Mouse (Mus musculus): Measurements from ENCODE around the gene Mcur1.
A peak's percentile ranks its signal among the peaks of the same experiment; 100 is the strongest.

Mcur1 gene

DNA sequence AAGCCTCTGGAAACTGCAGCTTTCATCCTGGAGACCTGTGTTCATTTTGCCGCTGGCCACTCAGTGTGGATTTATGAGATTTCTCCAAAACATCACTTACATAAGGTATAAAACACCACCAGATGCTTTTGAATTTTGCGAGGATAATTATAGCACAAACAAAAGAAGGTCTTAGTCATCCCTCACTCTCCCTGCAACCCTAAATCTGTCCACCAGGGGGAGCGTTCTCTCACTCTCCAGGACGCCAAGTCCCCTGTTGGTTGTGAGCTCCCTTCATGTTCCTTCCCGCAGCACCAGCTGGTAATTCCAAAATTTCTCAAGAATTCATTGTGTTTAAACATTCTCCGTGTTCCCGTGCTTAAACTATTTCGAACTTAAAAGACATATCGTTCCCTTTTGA is 5.4 kb upstream of the Mcur1 start:
- DNase-seq (ENCODE audit: low spot score in 2 of 2): peak; percentile 62 to 88

DNA sequence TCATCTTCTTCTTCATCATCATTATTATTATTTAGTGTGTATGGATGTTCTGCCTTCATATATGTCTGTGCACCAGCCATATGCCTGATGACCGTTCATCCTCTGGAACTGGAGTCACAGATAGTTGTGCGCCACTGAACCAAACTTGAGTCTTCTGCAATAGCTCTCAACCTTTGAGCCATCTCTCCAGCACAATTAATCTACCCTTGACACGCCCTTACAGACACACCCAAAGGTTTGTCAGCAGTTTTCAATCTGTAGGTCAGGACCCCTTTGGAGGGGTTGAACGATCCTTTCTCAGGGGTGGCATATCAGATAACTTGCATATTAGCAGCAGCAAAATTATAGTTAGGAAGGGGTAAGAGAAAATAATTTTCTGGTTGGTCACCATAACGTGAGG is 4.7 kb upstream of the Mcur1 start:
- DNase-seq (ENCODE audit: low spot score in 2 of 2): no peak

DNA sequence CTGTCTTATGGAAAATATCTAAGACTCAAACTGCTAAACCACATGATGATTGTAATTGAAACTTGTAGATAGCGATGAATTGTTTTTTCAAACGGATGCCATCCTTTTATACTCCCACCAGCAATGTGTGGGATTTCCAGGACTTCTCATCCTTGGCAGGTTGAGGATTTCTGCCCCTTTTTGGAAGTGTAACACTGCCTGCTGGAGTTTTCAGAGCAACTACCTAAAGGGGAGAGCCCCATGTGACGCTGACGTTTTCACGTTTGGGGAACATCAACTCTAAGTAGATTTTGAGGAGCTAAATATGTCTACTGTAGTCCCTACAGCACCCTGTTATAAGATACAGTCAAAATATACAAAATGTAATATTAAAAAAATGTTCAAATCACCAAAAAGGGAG is 2.7 kb upstream of the Mcur1 start:
- DNase-seq (ENCODE audit: low spot score in 2 of 2): no peak

DNA sequence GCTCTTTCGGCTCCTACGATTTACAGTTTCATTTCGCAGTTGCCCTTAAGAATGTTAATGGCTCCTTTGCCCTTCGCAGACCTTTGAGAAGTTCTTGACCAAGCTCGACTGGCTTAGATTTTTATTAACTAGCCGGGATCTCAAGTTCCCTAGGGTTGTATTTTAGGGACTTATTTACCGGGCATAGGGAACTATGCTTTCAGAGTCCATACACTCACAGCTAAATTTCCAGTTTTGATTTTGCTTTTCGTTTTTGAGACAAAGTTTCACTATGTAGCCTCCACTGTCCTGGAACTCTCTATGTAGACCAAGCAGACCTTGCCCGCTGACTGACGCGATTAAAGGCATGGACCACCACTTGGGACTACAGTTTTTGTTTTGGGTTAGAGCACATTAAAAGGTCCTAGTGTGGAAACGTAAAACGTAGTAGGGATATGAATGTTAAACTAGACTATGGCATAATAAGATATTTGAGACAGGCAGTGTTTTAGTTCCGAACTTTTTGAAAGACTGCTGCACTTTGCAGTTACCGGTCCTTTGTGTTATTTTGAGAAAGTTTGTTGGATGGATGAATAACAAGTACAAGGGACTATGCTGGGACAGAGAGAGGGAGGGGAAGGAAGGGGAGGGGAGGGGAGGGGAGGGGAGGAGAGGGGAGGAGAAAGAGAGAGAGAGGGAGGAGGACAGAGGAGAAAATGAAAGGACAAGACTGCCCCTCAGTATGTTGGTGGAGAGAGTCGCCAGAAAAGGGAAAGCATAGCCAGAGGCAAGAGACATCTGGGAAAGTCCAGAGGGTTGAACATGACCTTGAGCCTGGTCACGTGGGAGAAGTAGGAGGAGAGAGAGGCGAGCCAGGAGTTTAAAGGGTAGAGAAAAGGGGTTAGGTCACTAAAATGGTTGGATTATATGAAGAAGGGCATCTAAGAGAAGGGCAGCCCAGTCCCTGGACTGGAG is 744 bp upstream of the Mcur1 start:
- DNase-seq (ENCODE audit: low spot score in 2 of 2): no peak

DNA sequence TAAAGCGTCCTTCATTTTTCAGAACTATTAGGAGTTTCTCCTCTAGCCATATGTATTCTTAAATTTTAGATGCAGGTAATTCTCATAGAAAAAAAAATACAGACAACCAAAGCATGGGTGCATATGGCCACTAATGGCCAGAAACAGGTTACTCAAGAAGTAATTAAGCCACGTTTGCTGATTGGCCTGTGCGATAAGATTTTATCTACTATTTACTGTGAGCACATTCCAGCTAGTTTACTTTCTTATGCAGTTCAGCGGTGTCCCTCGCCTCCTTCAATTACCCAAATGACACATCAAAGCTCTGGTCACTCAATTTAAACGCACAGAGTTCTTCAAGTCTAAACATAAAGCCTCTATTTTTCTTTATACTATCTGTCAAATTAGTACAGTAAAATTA is 1.0 kb downstream of the Mcur1 start:
- no peak for DNase-seq (ENCODE audit: low spot score in 2 of 2)

DNA sequence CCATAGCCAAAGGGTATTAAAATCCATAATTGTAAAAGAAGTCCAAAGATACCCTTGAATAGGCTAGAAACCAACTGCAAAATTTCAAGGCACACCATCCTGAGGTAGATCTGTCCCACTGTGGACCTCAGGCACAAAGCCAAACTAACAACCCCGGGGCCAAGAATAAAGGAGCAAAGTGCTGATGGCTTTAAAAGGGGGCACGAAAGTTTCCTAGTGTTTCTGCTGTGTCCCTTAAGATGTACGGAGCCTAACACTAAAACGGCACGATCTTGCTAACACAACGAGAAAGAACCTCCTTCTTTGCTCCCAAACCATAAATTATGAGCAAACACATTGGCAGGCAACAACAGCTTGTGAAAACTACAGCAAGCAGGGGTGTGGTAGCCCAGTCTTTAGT is 1.6 kb downstream of the Mcur1 start:
- DNase-seq (ENCODE audit: low spot score in 2 of 2): no peak

DNA sequence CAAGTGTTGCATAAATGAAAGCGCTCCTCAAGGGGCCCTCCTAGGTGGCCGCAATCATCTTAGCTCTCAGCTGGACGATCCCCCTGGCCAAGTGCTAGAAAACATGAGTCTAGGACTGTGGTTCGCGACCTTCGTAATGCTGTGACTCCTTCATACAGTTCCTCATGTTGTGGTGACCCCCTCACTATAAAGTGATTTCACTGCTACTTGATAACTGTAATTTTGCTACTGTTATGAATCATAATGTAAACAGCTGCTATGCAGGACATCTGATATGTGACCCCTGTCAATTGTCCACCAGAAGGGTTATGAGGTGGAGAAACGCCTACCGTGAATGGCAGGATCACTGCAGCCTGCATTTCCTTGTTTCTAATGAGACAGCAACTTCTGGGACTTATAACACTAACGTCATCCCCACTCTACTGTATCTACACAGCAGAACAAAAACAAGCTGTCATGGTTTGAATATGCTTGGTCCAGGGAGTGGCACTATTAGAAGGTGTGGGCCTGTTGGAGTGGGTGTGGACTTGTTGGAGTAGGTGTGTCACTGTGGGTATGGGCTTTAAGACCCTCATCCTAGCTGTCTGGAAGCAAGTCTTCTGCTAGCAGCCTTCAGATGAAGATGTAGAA is 3.0 kb downstream of the Mcur1 start:
- no peak for DNase-seq (ENCODE audit: low spot score in 2 of 2)

DNA sequence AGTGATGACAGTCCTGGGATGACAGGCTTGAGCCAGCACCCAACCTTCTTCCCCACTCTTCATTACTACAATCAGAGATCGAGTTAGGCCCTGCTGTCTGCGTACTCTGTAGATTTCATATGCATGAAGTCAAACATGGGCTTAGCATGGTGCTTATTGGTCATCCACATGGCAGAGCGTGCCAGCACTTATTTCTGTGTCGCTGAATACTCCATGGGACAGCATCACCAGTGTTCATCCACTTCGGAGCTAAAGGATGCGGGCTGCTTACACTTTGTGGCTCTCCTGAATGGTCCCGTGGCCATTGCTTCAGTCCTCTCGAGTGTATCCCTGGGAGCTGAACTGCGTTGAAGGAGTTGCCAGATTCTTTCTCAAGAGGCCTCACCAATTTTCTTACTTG is 4.7 kb downstream of the Mcur1 start:
- DNase-seq (ENCODE audit: low spot score in 2 of 2): no peak

DNA sequence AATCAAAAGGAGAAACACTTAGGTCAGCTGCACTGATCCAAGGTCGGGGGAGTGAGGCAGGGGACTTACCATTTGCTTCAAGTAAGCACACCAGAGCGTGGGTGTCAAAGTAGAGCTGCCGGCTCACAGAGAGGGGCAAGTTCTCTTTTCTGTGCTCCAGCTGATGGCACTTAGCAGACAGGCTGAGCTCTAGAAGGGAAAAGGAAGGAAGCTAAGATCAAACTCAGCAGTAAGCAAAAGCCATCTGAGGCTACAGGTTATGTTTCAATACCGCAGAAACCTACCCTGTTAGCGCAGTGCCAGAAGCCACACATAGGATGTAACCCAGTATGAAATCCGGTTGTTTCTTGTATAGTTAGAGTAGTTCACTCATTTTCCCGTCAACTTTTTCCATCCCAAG is 5.2 kb downstream of the Mcur1 start:
- no peak for DNase-seq (ENCODE audit: low spot score in 2 of 2)

DNA sequence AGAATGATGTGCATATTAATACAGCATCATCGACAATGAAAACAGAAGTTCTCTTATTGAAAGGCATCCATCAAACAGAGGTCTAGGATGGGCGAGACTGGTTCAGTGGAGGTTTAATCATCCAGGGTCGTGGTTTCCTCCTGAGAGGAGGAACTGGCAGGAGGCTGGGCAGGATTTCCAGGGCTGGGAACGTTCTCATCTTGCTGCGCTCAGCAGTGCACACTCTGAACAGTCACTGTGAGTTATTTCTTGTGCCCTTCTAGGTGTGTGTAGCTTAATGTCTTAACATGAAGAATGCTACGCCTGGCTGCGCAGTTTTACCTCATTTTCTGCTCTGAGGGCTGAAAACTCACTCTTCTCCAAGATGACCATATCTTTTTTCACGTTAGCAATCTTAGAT is 9.3 kb downstream of the Mcur1 start:
- no peak for DNase-seq (ENCODE audit: low spot score in 2 of 2)

DNA sequence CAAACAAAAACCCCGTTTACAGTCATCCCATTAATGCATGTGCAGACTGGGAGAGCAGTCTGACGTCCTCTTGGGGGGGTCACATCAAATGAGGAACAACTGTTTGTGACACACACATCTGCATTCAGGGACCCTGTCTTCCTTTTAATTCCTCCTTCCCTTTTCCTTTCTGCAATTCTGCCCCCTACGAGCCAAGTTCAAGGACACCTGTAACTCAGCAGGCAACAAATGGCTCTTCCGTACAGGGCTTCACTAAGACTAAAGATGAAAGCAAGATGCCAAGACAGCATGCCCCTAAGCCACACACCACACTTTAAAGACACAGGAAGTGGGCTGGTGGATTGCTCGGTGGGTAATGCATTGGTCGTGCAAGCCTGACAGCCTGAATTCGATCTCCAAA is 10.1 kb downstream of the Mcur1 start:
- DNase-seq (ENCODE audit: low spot score in 2 of 2): no peak

DNA sequence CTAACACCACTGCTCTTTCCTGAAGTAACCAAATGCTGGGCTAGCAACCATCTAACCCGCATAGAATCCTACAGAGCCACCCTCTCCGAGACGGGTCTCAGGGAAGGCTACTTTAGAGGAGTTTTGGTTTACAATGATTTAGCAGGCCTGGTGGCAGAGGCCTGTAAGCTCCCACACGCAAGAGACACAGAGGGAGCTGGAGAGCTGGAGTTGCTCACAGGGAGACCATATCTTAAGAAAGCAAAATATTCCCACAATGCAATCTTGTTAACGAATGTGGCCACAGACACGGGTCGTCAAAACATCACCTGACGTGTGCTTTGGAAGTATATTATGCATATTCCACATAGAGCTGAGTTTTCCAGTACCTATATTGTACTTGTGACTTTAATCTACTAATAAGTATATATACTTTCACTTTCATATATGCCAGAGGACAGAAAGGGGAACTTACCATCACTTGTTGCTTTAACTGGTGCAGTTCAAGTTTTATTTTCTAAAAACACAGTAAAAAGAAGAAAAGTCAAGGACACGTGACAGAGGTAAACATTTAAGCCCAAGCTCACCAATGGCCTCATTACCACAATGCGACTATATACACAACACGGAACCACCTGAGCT is 10.8 kb downstream of the Mcur1 start:
- no peak for DNase-seq (ENCODE audit: low spot score in 2 of 2)

DNA sequence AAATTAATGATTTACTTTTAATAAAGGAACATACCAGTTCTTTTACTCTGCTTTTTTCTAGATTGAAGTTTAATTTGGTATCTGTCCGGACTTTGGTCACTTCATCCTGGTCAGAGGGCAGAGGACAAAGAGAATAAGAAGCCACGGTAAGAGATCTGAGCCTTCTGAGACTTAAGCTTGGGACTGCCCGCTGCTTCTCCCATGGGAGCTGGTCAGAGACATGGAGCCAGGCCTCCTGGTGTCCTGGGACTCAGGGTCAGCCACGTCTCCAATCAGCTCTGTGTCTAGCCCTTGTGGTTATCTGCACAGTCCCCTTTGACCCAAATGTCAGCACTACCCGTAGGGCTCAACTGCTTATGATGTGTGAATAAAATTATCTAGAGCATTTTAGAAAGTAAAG is 11.4 kb downstream of the Mcur1 start:
- no peak for DNase-seq (ENCODE audit: low spot score in 2 of 2)

DNA sequence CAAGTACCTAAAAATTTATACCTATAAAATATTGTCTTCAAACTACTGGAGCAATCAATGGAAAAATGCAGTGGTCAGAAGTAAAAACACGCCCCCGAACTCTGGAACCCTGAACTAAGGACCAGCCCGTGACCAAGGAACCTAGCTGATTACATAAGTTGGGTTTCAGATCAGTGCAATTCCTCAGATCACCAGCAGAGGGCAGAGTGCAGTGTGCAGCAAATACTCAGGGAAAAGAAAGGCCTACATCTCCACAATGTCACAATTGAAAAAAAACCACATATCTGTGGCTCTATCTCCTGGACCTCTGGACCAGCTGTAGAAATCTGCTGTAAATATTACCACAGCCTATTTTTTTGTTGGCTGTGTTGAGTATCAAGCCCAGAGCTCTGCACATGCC is 13.1 kb downstream of the Mcur1 start:
- DNase-seq (ENCODE audit: low spot score in 2 of 2): peak; percentile 68 to 90

DNA sequence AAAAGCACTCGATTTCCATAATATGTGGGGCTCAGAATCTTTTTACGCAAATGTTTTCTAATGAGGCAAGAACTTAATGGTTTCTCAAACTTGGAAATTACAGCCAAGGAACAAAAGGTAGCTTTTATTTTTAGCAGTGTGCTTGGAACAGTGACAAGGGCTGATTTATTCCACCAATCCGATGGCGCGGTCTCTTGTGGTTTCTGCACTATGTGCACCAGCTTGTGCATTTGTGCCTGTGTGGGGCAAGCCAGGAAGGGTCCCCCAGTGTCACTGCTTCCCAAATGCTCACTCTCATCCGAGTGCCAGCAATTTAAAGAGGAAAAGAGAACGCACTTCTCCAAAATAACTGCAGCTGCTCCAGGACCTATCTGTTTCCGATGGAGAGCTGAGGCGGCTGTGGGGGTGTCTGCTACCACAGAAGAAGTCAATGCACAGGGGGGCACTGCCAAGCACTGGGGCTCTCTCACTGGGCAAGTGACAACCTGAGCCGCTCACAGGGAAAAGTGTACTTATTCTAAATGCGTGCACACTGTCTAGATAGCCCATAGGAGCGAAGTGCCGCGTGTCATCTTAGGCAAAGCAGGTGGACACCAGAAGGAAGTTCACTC is 19.7 kb downstream of the Mcur1 start:
- DNase-seq (ENCODE audit: low spot score in 2 of 2): no peak

DNA sequence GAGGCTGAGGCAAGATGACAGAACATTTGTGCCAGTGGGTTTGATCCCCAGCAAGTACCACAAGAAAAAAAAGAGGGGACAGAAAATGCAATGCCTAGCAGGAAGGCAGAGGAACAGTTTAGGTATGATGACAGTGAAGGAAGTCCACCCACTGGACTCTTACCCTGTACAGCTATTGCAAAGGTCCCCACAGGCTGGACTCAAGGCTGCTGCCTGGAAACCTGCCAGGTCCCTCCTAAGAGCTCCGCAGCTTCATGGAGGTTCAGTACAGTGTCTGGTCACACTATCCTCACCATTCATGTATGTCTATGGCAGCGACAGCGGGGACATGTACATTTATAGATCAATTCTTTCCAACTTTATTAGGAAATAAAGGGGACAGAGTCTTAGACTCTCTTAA is 20.6 kb downstream of the Mcur1 start:
- no peak for DNase-seq (ENCODE audit: low spot score in 2 of 2)

DNA sequence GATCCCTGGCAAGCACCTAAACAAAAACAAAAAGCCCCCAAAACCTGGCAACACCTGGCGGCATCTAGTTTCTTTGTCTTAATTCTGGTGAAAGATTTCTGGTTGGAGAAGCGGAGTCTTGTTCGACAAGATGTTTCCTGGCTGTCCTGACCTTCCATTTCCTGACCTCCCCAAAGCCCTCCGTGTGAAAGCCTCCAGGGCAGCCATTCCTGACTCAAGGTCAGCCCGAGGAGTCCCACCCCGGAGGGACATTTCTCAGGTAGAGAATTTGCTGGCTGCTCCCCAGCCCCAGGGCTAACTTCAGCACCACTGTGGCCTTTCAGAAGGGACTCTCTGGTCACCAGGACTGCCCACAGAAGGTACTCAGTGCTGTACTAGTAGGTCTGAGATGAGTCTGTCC is 22.1 kb downstream of the Mcur1 start:
- DNase-seq (ENCODE audit: low spot score in 2 of 2): no peak

DNA sequence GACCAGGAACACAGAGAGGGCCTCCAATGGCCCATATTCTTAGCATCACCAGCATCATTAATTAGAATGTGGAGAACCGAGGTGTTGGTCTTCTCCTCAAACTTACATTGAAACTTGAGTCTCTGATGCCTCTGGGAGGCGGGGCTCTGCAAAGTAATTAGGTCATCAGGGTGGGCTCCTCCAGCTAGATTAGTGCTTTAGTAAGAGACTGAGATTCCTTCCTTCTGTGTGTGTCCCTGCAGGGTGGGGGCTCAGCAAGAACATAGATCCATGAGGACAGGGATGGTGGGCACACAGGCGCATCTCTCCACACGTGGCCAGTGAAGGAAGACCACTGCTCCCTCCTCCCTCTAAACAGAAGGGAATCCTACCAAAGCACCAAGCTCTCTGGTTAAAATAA is 26.0 kb downstream of the Mcur1 start:
- no peak for DNase-seq (ENCODE audit: low spot score in 2 of 2)

DNA sequence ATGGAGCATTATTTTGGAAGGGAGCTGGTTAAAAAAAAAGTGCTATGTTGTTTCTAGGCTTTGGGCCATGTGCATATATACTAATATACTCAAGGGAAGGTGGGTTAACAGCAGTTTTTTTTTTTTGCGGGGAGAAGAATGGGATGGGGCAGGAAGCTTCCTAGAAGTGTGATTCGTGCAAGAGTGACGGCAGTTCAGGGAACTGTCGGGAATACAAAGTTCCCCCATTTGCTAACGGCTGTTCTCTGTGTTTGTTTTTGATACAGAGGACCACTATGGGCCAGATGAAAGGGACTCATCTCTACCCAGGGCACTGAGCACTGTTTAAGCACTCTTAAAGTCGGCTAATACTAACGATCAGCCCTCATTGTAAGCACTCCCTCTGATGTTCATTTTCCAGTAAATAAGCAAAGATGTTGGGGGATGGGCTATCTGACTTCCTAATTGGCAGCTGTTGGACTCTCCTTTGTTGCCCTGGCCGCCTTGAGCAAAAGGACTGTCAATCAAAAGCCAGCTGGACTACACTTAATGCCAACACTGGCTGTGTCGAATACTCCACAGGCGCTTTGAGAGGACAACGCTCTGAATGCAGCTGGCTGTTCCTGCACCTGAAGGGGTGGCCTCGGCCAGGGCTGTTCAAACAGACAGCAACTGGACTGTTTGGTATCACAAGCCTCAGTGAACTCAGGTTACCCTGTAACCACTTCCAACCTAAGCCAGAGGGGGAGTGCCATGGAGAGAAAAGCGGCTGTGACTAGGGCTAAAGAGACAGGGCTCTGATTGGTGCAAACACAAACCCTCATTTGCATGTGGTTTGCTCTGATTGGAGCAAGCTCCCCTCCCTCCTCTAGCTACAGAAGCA is 28.9 kb downstream of the Mcur1 start:
- DNase-seq (ENCODE audit: low spot score in 2 of 2): peak in 1 of 2 experiments; percentile 39

DNA sequence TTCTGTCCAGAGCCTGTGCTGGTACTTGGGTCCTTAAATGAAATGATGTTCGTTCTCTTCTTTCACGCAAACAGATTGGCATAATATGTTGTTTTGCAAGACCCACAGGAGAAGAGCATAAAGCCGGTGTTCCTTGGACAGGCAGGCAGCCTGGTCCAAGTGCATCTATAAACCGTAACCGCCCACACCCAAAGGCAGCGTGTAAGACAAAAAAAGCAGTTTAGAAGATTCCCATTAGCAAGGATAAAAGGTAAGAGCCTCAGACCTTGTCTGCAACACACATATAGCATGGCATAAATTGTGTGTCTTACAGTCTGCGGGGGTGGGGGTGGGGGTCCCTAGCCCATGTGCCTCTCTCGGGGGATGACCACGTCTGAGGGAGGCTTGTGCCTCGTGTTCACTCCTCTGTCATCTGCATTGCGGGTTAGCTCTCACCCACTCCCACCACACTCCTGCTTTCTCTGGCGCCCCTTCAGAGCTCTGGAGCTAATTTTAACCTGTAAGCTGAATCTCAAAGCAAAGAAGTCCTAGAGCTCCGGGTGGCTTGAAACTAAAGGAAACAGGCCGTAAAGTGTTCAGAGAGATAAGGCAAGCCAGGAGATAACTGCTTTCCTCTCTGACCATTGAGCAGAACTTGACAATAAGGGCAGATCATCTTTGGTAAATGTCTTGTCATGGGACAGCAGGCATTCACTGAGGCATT is 29.7 kb downstream of the Mcur1 start:
- DNase-seq (ENCODE audit: low spot score in 2 of 2): no peak

DNA sequence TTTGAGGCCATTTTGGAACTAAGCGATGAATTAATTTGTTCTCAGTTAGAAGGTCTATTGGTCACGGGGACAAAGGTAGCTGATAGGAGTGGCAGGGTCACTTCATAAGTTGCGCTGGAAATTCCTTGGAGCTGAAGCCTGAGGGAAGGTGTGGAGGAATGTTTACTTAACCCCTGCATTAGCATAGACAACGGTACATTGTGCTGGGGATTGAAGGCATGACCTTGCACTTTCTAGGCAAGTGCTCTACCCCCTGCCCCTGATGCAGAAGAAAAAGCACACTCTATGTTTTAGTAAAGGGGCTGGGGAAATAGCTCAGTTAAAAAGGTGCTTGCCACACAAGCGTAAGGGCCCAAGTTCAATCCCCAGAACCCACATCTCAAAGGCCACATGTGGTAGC is 33.7 kb downstream of the Mcur1 start:
- no peak for DNase-seq (ENCODE audit: low spot score in 2 of 2)

All from spleen, postnatal 4 days (tissue).